Mouse (Mus musculus): ENCODE results near the gene Gm5142.

DNA sequence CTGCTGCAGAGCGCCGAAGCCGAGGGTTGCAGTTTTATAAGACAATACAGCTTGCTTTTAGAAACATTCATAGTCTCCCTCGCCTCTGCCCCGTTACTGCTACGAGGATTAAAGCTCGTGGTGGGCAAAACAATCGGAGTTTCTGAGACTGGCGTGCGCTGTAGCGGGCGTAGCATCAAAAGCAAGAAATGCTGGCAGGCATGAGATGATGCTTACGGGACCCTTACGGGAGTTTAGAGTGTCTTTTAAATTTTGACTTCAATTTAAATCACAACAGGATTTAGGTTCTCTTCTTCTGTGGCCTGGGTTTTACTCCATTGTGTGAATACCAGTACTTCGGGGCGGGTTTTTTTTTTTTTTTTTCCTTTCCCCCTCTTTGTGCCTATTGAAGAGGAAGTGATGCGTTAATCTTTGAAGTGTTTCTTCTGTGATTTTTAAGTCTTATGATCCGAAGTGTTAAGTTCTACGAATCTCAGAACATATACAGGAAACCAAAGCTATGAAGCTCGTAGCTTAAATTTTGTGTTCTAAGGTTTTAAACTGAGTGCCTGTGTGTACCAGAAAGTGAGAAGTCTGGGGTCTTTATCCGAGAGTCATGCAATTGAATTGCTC is 23.2 kb upstream of the Gm5142 start:
- no peak for TF ChIP-seq CTCF (IDR thresholded peaks at IDR 0.05; ENCODE audit: low read depth)
- TF ChIP-seq EP300 (IDR thresholded peaks at IDR 0.05; ENCODE audit: low read depth), result no peak

All from liver, postnatal 0 days (tissue).